Mouse (Mus musculus) limb, embryonic 13.5 days (tissue): Measurements from ENCODE around the gene Als2. TPM values are rescaled to one million over a fixed set of nuclear protein-coding genes. Genes with fewer than 3 reads are reported as not detected.

ENCODE experiments used
- ATAC-seq: fragments of 200-750 bp; cut with Nextera tagmentation; 2 replicates; pipeline ENCODE4 v1.8.0; 2017; ENCODE audit warnings: low read depth, moderate number of reproducible peaks, moderate TSS enrichment; ENCODE audit not compliant: low FRiP score
- H3K27ac ChIP-seq: fragments of 300-500 bp; sonication (generic); 2 replicates; pipeline ENCODE4 v1.5.1; 2015; ENCODE audit warnings: inconsistent platforms, mild to moderate bottlenecking, moderate library complexity
- H3K27me3 ChIP-seq: fragments of 300-500 bp; sonication (generic); 2 replicates; pipeline ENCODE4 v1.6.1; 2015; ENCODE audit warnings: mild to moderate bottlenecking, inconsistent platforms
- H3K36me3 ChIP-seq: fragments of 300-500 bp; sonication (generic); 2 replicates; pipeline ENCODE4 v1.6.1; 2015; ENCODE audit warnings: inconsistent platforms, mild to moderate bottlenecking, moderate library complexity
- H3K4me1 ChIP-seq: fragments of 300-500 bp; sonication (generic); 2 replicates; pipeline ENCODE4 v1.6.1; 2015; ENCODE audit warnings: inconsistent platforms
- H3K4me2 ChIP-seq: fragments of 300-500 bp; sonication (generic); replicated peaks from 2 replicates; pipeline ENCODE4 v1.6.1; 2015; ENCODE audit warnings: inconsistent platforms, mild to moderate bottlenecking, moderate library complexity
- H3K4me3 ChIP-seq: fragments of 300-500 bp; sonication (generic); 2 replicates; pipeline ENCODE4 v1.5.1; 2015; ENCODE audit warnings: moderate library complexity, mild to moderate bottlenecking, inconsistent platforms
- H3K9ac ChIP-seq: fragments of 300-500 bp; sonication (generic); 2 replicates; pipeline ENCODE4 v1.6.1; 2015; ENCODE audit warnings: mild to moderate bottlenecking, inconsistent platforms
- H3K9me3 ChIP-seq: fragments of 300-500 bp; sonication (generic); 2 replicates; pipeline ENCODE4 v1.6.1; 2016; ENCODE audit warnings: inconsistent platforms
- WGBS: fragments of 180-500 bp; shearing (Covaris S2); methylation state at CpG from one replicate; pipeline ENCODE4 v1.1.7; 2015; 5-methylcytosine and 5-hydroxymethylcytosine counted together
- polyA plus RNA-seq: library from polyadenylated mRNA; unstranded; fragments of >200 nt; fragmentation: Nextera tagmentation; extraction: Ambion mirVana; gene quantifications from 2 replicates; pipeline ENCODE4 v1.2.1, GENCODE M21; 2015

Gene Als2
- polyA plus RNA-seq, 1 experiment from 2014 or later: 9.1 TPM

DNA sequence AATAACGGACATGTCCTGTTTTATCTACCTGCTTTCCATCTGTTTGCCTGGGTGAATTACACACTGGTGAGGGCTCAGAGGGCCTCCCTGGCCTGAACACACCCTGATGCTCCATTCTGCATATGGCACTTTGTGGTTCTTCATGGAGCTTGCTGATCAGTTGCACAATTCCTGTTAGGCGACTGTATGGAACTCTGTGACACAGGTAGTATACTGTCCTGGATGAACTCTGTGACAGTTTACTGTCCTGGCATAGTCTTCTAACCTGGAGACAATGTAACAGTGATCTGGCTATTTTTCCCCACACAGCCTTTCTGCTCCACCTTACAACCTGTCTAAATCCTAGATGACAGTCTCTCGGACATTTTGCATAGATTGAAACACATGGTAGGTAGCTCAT, 77.9 kb downstream of the Als2 start:
- Histone ChIP-seq H3K4me2 (no peak overlapping the region), H3K36me3 (peaks cover 13% of the 10 kb centered on the region), H3K27ac (no peak overlapping the region), H3K4me3 (no peak overlapping the region), H3K9me3 (no peaks in the 10 kb centered on the region), H3K4me1 (peaks cover 13% of the 10 kb centered on the region; the same call in 1 of the 2 replicates), H3K27me3 (no peaks in the 10 kb centered on the region), H3K9ac (no peak overlapping the region)
- no peak for ATAC-seq
- WGBS: 82% methylated on average over 3 of the region's 3 CpGs

DNA sequence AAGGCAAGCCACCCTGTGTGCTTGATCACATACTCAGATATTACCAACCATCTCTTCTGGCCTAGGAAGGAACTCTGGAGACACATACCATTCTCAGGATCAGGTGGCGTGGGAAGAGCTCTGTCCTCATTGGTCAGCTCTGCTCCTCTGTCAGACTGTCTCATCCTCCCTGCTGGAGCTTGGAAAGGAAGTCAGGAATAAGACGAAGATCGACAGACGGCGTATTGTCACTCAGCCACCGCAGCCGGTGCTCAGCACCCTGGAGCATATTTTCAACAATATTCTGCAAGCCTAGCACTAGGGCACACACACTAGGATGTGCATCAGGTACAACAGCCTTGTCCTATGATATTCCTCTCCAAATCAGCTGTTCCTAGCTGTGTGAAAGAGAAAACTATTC, 78.5 kb downstream of the Als2 start:
- no peak overlapping the region for H3K4me2 ChIP-seq
- ATAC-seq: no peak
- no peak overlapping the region for H3K9ac ChIP-seq
- peaks cover 11% of the 10 kb centered on the region; the same call in 1 of the 2 replicates for H3K4me1 ChIP-seq
- no peaks in the 10 kb centered on the region for H3K9me3 ChIP-seq
- peaks cover 8% of the 10 kb centered on the region; the same call in 1 of the 2 replicates for H3K36me3 ChIP-seq
- no peaks in the 10 kb centered on the region for H3K27me3 ChIP-seq
- no peak overlapping the region for H3K27ac ChIP-seq
- 87% methylated on average over 7 of the region's 7 CpGs for WGBS
- no peak overlapping the region for H3K4me3 ChIP-seq

- Histone ChIP-seq H3K9me3 (no peaks in the 10 kb centered on the region), H3K4me1 (peaks cover 8% of the 10 kb centered on the region; the same call in 1 of the 2 replicates), H3K4me3 (no peak overlapping the region), H3K27ac (no peak overlapping the region), H3K27me3 (no peaks in the 10 kb centered on the region), H3K4me2 (no peak overlapping the region), H3K9ac (no peak overlapping the region), H3K36me3 (0 out of 2 replicates have a peak, but pooled peaks cover 1% of the 10 kb centered on the region)
- ATAC-seq: no peak
- WGBS: 83% methylated on average over 4 of the region's 4 CpGs
These were observed 79.2 kb downstream of the Als2 start for GRCm38 (mm10) chr1:59157846-59158245.

- H3K4me3 ChIP-seq: no peak overlapping the region
- WGBS: 81% methylated on average over 4 of the region's 4 CpGs
These were observed 84.7 kb downstream of the Als2 start for GRCm38 (mm10) chr1:59152346-59152745.

GRCm38 (mm10) chr1:59150542-59150941, 86.5 kb downstream of the Als2 start:
- Histone ChIP-seq H3K9me3 (no peaks in the 10 kb centered on the region), H3K27me3 (no peaks in the 10 kb centered on the region), H3K9ac (no peak overlapping the region), H3K4me2 (no peak overlapping the region), H3K36me3 (no peaks in the 10 kb centered on the region), H3K4me1 (no peaks in the 10 kb centered on the region), H3K27ac (no peak overlapping the region), H3K4me3 (no peak overlapping the region)
- 71% methylated on average over 5 of the region's 5 CpGs for WGBS
- no peak for ATAC-seq

More at GRCm38 (mm10) chr1:59152346-59152745, 84.7 kb downstream of the Als2 start:
- no peak for ATAC-seq
- Histone ChIP-seq H3K9me3 (no peaks in the 10 kb centered on the region), H3K27me3 (no peaks in the 10 kb centered on the region), H3K36me3 (no peaks in the 10 kb centered on the region), H3K4me1 (no peaks in the 10 kb centered on the region), H3K27ac (no peak overlapping the region), H3K4me2 (no peak overlapping the region), H3K9ac (no peak overlapping the region)

GRCm38 (mm10) chr1:59144543-59144942, 92.5 kb downstream of the Als2 start:
- H3K9me3 ChIP-seq: no peaks in the 10 kb centered on the region
- H3K4me1 ChIP-seq: no peaks in the 10 kb centered on the region
- H3K4me3 ChIP-seq: no peak overlapping the region
- no peaks in the 10 kb centered on the region for H3K36me3 ChIP-seq
- WGBS: 78% methylated on average over 10 of the region's 10 CpGs
- H3K4me2 ChIP-seq: no peak overlapping the region
- no peak for ATAC-seq
- H3K9ac ChIP-seq: no peak overlapping the region
- no peak overlapping the region for H3K27ac ChIP-seq
- no peaks in the 10 kb centered on the region for H3K27me3 ChIP-seq

DNA sequence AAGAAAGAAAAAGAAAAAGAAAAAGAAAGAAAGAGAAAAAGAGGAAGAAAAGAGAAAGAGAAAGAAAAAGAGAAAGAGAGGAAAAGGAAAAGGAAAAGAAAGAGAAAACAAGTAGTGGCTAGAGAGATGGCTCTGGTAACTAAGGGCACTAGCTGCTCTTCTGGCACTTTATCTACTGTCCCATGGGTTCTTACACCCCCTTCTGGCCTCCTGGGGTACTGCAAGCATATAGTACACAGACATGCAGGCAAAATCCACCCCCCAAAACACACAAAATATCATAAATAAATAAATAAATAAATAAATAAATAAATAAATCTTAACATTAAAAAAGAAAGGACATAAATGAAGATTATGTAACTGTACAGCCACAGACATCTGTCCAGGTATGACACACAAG, 94.2 kb downstream of the Als2 start:
- Histone ChIP-seq H3K4me3 (no peak overlapping the region), H3K9me3 (no peaks in the 10 kb centered on the region), H3K27ac (no peak overlapping the region), H3K27me3 (no peaks in the 10 kb centered on the region), H3K9ac (no peak overlapping the region), H3K4me1 (no peaks in the 10 kb centered on the region), H3K4me2 (no peak overlapping the region), H3K36me3 (no peaks in the 10 kb centered on the region)
- no peak for ATAC-seq

GRCm38 (mm10) chr1:59134419-59134818, 102.6 kb downstream of the Als2 start:
- Histone ChIP-seq H3K27me3 (no peaks in the 10 kb centered on the region), H3K4me1 (no peaks in the 10 kb centered on the region), H3K27ac (no peak overlapping the region), H3K4me3 (no peak overlapping the region), H3K9ac (no peak overlapping the region), H3K36me3 (no peaks in the 10 kb centered on the region), H3K4me2 (no peak overlapping the region), H3K9me3 (no peaks in the 10 kb centered on the region)
- WGBS: 80% methylated on average over 5 of the region's 5 CpGs
- ATAC-seq: no peak

GRCm38 (mm10) chr1:59128879-59129278, 108.2 kb downstream of the Als2 start:
- Histone ChIP-seq H3K27me3 (no peaks in the 10 kb centered on the region), H3K4me2 (no peak overlapping the region), H3K9me3 (no peaks in the 10 kb centered on the region), H3K27ac (no peak overlapping the region), H3K4me1 (no peaks in the 10 kb centered on the region), H3K9ac (no peak overlapping the region), H3K4me3 (no peak overlapping the region), H3K36me3 (no peaks in the 10 kb centered on the region)
- ATAC-seq: no peak
- WGBS: 73% methylated on average over 7 of the region's 7 CpGs

DNA sequence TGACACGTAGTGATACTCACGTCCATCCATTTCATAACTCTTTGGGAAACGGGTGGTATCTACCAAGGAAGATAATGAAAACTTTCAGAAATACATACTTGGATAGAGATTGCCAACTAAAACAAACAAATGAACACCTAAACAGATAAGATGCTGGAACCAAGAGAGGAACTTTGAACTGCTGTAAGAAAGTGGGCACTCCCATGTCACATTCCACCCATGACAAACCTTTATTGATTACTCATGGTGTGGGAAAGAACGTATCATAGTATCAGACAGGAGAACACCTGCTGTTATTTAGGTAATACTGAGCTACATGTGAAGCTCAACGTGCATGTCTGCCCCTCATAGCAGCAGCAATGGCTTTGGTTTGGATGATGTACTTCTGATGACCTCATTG, 111.5 kb downstream of the Als2 start:
- ATAC-seq: no peak
- 76% methylated on average over 5 of the region's 5 CpGs for WGBS

DNA sequence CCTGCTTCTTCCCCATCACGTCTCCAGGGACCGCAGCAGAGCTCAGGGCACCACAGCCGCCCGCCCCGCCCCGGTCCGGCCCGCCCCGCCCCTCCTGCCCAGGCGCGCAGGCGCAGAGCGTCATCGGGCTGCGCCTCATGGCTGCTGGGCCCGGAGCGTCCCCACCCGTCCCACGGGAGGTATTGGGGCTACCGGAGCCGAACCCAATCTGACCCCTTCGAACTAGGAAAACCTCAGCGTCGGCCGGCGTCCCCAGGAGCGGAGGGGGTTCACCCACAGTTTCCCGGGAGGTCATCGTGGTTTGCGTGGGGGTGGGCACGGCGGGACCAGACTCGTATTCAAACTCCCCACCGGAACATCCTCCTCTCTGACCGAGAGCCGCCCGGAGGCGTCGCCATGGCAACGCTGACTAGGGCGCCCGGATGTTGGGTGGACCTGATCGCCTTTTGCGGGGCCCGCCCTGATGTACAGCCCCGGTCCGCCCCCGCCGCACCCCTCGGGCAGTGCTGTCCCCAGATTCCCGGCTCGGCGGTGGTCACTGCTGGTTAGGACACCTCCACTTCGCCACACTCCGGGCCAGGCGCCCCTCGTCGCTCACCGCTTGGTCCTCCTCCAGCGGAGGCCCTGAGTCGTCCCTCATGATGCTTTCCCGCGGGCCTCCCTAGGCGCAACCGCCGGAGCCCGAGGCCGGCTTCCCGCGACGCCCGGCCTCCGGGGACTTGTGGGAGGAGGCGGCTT, 117.1 kb downstream of the Als2 start, which contains the start of gene Tmem237:
TSS of gene Tmem237 (minus strand) at position 689 of the 738 bp plus-strand sequence.
- peak within 1 kb of the TSS; percentile 82 for H3K9ac ChIP-seq
- ATAC-seq: peak; percentile 98
- WGBS: under 1% methylated on average over 70 of the region's 74 CpGs
- H3K27ac ChIP-seq: peak within 1 kb of the TSS; percentile 72
- peak within 1 kb of the TSS; percentile 75 for H3K4me3 ChIP-seq
- H3K9me3 ChIP-seq: no peaks in the 10 kb centered on the region
- H3K27me3 ChIP-seq: no peaks in the 10 kb centered on the region
- H3K4me2 ChIP-seq: peak within 1 kb of the TSS; percentile 72
- H3K4me1 ChIP-seq: peaks cover 3% of the 10 kb centered on the region; the same call in 1 of the 2 replicates
- H3K36me3 ChIP-seq: peaks cover 12% of the 10 kb centered on the region; the same call in 1 of the 2 replicates

More for the DNA sequence above, 111.5 kb downstream of the Als2 start:
- no peaks in the 10 kb centered on the region for H3K9me3 ChIP-seq
- no peaks in the 10 kb centered on the region for H3K36me3 ChIP-seq
- no peak overlapping the region for H3K4me3 ChIP-seq
- H3K4me1 ChIP-seq: no peaks in the 10 kb centered on the region; the same call in 1 of the 2 replicates
- H3K27ac ChIP-seq: no peak overlapping the region
- no peak overlapping the region for H3K9ac ChIP-seq
- H3K4me2 ChIP-seq: no peak overlapping the region
- no peaks in the 10 kb centered on the region for H3K27me3 ChIP-seq
